Mouse (Mus musculus) neural tube, embryonic 14.5 days (tissue): ENCODE data around the gene Llgl2. TPM values are rescaled to one million over a fixed set of nuclear protein-coding genes. Genes with fewer than 3 reads are reported as not detected.

Experiments
- ATAC-seq: fragments of 200-750 bp; cut with Nextera tagmentation; 2 replicates; pipeline ENCODE4 v1.8.0; 2017; ENCODE audit warnings: low read depth, mild to moderate bottlenecking, moderate TSS enrichment, moderate library complexity
- H3K27ac ChIP-seq: fragments of 300-500 bp; sonication (generic); 2 replicates; pipeline ENCODE4 v1.5.1; 2014; ENCODE audit warnings: low read depth, mild to moderate bottlenecking, control low read depth, low read length, moderate library complexity, mixed read lengths
- H3K27me3 ChIP-seq: fragments of 300-500 bp; sonication (generic); 2 replicates; pipeline ENCODE4 v1.6.1; 2014; ENCODE audit warnings: low read length; ENCODE audit not compliant: control insufficient read depth, insufficient read depth
- H3K36me3 ChIP-seq: fragments of 300-500 bp; sonication (generic); 2 replicates; pipeline ENCODE4 v1.6.1; 2014; ENCODE audit warnings: low read length, mixed read lengths; ENCODE audit not compliant: control insufficient read depth, insufficient read depth
- H3K4me1 ChIP-seq: fragments of 300-500 bp; sonication (generic); 2 replicates; pipeline ENCODE4 v1.6.1; 2014; ENCODE audit warnings: low read length; ENCODE audit not compliant: control insufficient read depth, insufficient read depth
- H3K4me2 ChIP-seq: fragments of 300-500 bp; sonication (generic); 2 replicates; pipeline ENCODE4 v1.6.1; 2014; ENCODE audit warnings: mild to moderate bottlenecking, low read depth, low read length, control low read depth
- H3K4me3 ChIP-seq: fragments of 300-500 bp; sonication (generic); 2 replicates; pipeline ENCODE4 v1.5.1; 2014; ENCODE audit warnings: low read depth, low read length, control low read depth, mixed read lengths
- H3K9ac ChIP-seq: fragments of 300-500 bp; sonication (generic); replicated peaks from 2 replicates; pipeline ENCODE4 v1.6.1; 2014; ENCODE audit warnings: low read depth, mild to moderate bottlenecking, control low read depth, low read length, mixed read lengths
- H3K9me3 ChIP-seq: fragments of 300-500 bp; sonication (generic); 2 replicates; pipeline ENCODE4 v1.6.1; 2016; ENCODE audit warnings: low read length; ENCODE audit not compliant: control insufficient read depth
- WGBS: fragments of 180-500 bp; shearing (Covaris S2); extraction: QIAGEN DNeasy Blood & Tissue Kit; methylation state at CpG from one replicate; pipeline ENCODE4 v1.1.7; 2014; 5-methylcytosine and 5-hydroxymethylcytosine counted together
- polyA plus RNA-seq: library from polyadenylated mRNA; unstranded; fragments of >200 nt; fragmentation: Nextera tagmentation; extraction: Ambion mirVana; gene quantifications from 2 replicates; pipeline ENCODE4 v1.2.1, GENCODE M21; 2014

The Llgl2 gene
- polyA plus RNA-seq, 1 experiment from 2014 or later: 0.50 TPM

- peaks cover 21% of the 10 kb centered on the region for H3K4me1 ChIP-seq
- no peaks in the 10 kb centered on the region for H3K27me3 ChIP-seq
- 92% methylated on average over 10 of the region's 10 CpGs for WGBS
- no peaks in the 10 kb centered on the region for H3K9me3 ChIP-seq
- no peak overlapping the region for H3K4me2 ChIP-seq
- peaks cover 23% of the 10 kb centered on the region for H3K36me3 ChIP-seq
- ATAC-seq: no peak
- H3K4me3 ChIP-seq: no peak overlapping the region
- H3K27ac ChIP-seq: no peak overlapping the region
- H3K9ac ChIP-seq: no peak overlapping the region
Measured at GRCm38 (mm10) chr11:115806154-115806553, 17.7 kb upstream of the Llgl2 start.

GRCm38 (mm10) chr11:115807306-115807705 is 16.5 kb upstream of the Llgl2 start:
- Histone ChIP-seq H3K27ac (peak overlapping the region; percentile 71), H3K36me3 (peaks cover 13% of the 10 kb centered on the region), H3K27me3 (no peaks in the 10 kb centered on the region), H3K4me2 (peak overlapping the region; percentile 11; the same call in 1 of the 2 replicates), H3K4me1 (peaks cover 27% of the 10 kb centered on the region), H3K9me3 (no peaks in the 10 kb centered on the region), H3K9ac (0 out of 2 replicates have a peak overlapping the region, but pooled peaks have one; percentile 12), H3K4me3 (no peak overlapping the region)
- peak; percentile 54; the same call in 1 of the 2 replicates for ATAC-seq
- WGBS: 41% methylated on average over 6 of the region's 6 CpGs

GRCm38 (mm10) chr11:115807971-115808370 is 15.9 kb upstream of the Llgl2 start:
- Histone ChIP-seq H3K36me3 (peaks cover 12% of the 10 kb centered on the region), H3K9ac (no peak overlapping the region), H3K4me2 (0 out of 2 replicates have a peak overlapping the region, but pooled peaks have one; percentile 5), H3K9me3 (no peaks in the 10 kb centered on the region), H3K27ac (peak overlapping the region; percentile 71), H3K27me3 (no peaks in the 10 kb centered on the region), H3K4me3 (no peak overlapping the region; the same call in 1 of the 2 replicates), H3K4me1 (peaks cover 30% of the 10 kb centered on the region)
- 49% methylated on average over 11 of the region's 11 CpGs for WGBS
- no peak for ATAC-seq

GRCm38 (mm10) chr11:115808696-115809310 is 15.0 kb upstream of the Llgl2 start:
- Histone ChIP-seq H3K9me3 (no peaks in the 10 kb centered on the region), H3K4me3 (no peak overlapping the region), H3K4me1 (peaks cover 30% of the 10 kb centered on the region), H3K36me3 (peaks cover 4% of the 10 kb centered on the region), H3K9ac (peak overlapping the region; percentile 25; the same call in 1 of the 2 replicates), H3K4me2 (peak overlapping the region; percentile 23), H3K27ac (peak overlapping the region; percentile 71), H3K27me3 (no peaks in the 10 kb centered on the region)
- ATAC-seq: 0 out of 2 replicates have a peak, but pooled peaks have one; percentile 6
- 36% methylated on average over 10 of the region's 10 CpGs for WGBS

GRCm38 (mm10) chr11:115809311-115809781 is 14.5 kb upstream of the Llgl2 start:
- no peak overlapping the region for H3K9ac ChIP-seq

GRCm38 (mm10) chr11:115810377-115810776 is 13.5 kb upstream of the Llgl2 start:
- Histone ChIP-seq H3K4me1 (peaks cover 32% of the 10 kb centered on the region), H3K36me3 (no peaks in the 10 kb centered on the region), H3K9me3 (no peaks in the 10 kb centered on the region), H3K27me3 (no peaks in the 10 kb centered on the region), H3K27ac (no peak overlapping the region), H3K4me3 (0 out of 2 replicates have a peak overlapping the region, but pooled peaks have one; percentile 6), H3K4me2 (peak overlapping the region; percentile 97), H3K9ac (no peak overlapping the region)
- WGBS: 75% methylated on average over 14 of the region's 14 CpGs
- no peak for ATAC-seq

More at GRCm38 (mm10) chr11:115809311-115809781, 14.5 kb upstream of the Llgl2 start:
- no peak for ATAC-seq
- Histone ChIP-seq H3K4me3 (no peak overlapping the region), H3K27ac (peak overlapping the region; percentile 71; the same call in 1 of the 2 replicates), H3K4me2 (peak overlapping the region; percentile 97), H3K4me1 (peaks cover 30% of the 10 kb centered on the region), H3K27me3 (no peaks in the 10 kb centered on the region), H3K36me3 (peaks cover 2% of the 10 kb centered on the region; the same call in 1 of the 2 replicates), H3K9me3 (no peaks in the 10 kb centered on the region)
- 61% methylated on average over 8 of the region's 8 CpGs for WGBS

- Histone ChIP-seq H3K9ac (peak overlapping the region; percentile 60; the same call in 1 of the 2 replicates), H3K27me3 (no peaks in the 10 kb centered on the region), H3K36me3 (no peaks in the 10 kb centered on the region), H3K4me2 (peak overlapping the region; percentile 97), H3K9me3 (no peaks in the 10 kb centered on the region), H3K27ac (peak overlapping the region; percentile 40; the same call in 1 of the 2 replicates), H3K4me1 (peaks cover 39% of the 10 kb centered on the region), H3K4me3 (peak overlapping the region; percentile 89)
- 76% methylated on average over 20 of the region's 20 CpGs for WGBS
- no peak for ATAC-seq
Measured at GRCm38 (mm10) chr11:115811381-115812093, 12.3 kb upstream of the Llgl2 start.

- Histone ChIP-seq H3K4me3 (peak overlapping the region; percentile 89), H3K9ac (peak overlapping the region; percentile 60), H3K4me2 (peak overlapping the region; percentile 97), H3K36me3 (no peaks in the 10 kb centered on the region), H3K27ac (peak overlapping the region; percentile 40; the same call in 1 of the 2 replicates), H3K9me3 (no peaks in the 10 kb centered on the region), H3K27me3 (no peaks in the 10 kb centered on the region), H3K4me1 (peaks cover 39% of the 10 kb centered on the region)
- 46% methylated on average over 7 of the region's 7 CpGs for WGBS
- no peak for ATAC-seq
Measured at GRCm38 (mm10) chr11:115812095-115812494, 11.8 kb upstream of the Llgl2 start.
